Mouse (Mus musculus) heart, embryonic 16.5 days (tissue): Measurements from ENCODE around the gene Homer3. TPM values are rescaled to one million over a fixed set of nuclear protein-coding genes. Genes with fewer than 3 reads are reported as not detected.
A peak's percentile ranks its signal among the peaks of the same experiment; 100 is the strongest.

ENCODE experiments used
- ATAC-seq: fragments of 200-750 bp; cut with Nextera tagmentation; replicated peaks from 2 replicates; pipeline ENCODE4 v1.8.0; 2017; ENCODE audit warnings: moderate number of reproducible peaks; ENCODE audit not compliant: insufficient read depth, low FRiP score; ENCODE audit errors: extremely low read depth
- H3K27ac ChIP-seq: fragments of 300-500 bp; sonication (generic); 2 replicates; pipeline ENCODE4 v1.5.1; 2014; ENCODE audit warnings: mild to moderate bottlenecking, low read length, control low read depth, moderate library complexity
- H3K27me3 ChIP-seq: fragments of 300-500 bp; sonication (generic); 2 replicates; pipeline ENCODE4 v1.6.1; 2014; ENCODE audit warnings: low read length, mixed read lengths; ENCODE audit not compliant: control insufficient read depth, insufficient read depth
- H3K36me3 ChIP-seq: fragments of 300-500 bp; sonication (generic); 2 replicates; pipeline ENCODE4 v1.6.1; 2014; ENCODE audit not compliant: control insufficient read depth, insufficient read depth
- H3K4me1 ChIP-seq: fragments of 300-500 bp; sonication (generic); 2 replicates; pipeline ENCODE4 v1.6.1; 2014; ENCODE audit warnings: low read length, mixed read lengths; ENCODE audit not compliant: control insufficient read depth, insufficient read depth
- H3K4me2 ChIP-seq: fragments of 300-500 bp; sonication (generic); 2 replicates; pipeline ENCODE4 v1.6.1; 2014; ENCODE audit warnings: low read depth, mild to moderate bottlenecking, control low read depth, low read length
- H3K4me3 ChIP-seq: fragments of 300-500 bp; sonication (generic); 2 replicates; pipeline ENCODE4 v1.5.1; 2014; ENCODE audit warnings: mild to moderate bottlenecking, control low read depth, low read length
- H3K9ac ChIP-seq: fragments of 300-500 bp; sonication (generic); 2 replicates; pipeline ENCODE4 v1.6.1; 2014; ENCODE audit warnings: low read length, control low read depth
- H3K9me3 ChIP-seq: fragments of 300-500 bp; sonication (generic); replicated peaks from 2 replicates; pipeline ENCODE4 v1.6.1; 2016; ENCODE audit warnings: low read length; ENCODE audit not compliant: control insufficient read depth
- WGBS: fragments of 180-500 bp; shearing (Covaris S2); extraction: QIAGEN DNeasy Blood & Tissue Kit; methylation state at CpG from one replicate; pipeline ENCODE4 v1.1.7; 2014; 5-methylcytosine and 5-hydroxymethylcytosine counted together
- polyA plus RNA-seq: library from polyadenylated mRNA; unstranded; fragments of >200 nt; fragmentation: Nextera tagmentation; extraction: Ambion mirVana; gene quantifications from 2 replicates; pipeline ENCODE4 v1.2.1, GENCODE M21; 2015

The Homer3 gene
- polyA plus RNA-seq, 1 experiment from 2014 or later, result 26.6 TPM

DNA sequence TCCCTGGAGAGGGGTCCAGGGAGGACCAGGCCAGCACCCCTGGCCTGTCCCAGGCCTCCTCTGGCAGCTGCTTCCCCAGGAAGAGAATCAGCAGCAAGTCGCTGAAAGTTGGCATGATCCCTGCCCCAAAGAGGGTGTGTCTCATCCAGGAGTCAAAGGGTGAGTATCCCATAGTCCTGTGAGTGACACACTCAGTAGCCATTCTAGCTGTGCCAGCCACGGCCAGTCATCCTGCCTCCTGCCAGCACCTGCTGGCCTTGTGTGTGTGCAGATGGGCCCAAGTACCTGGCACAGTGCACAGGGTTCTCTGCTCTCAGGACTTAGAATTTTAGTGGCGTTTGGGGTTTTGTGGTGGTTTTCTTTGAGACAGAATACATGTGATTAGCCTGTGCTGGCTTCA, 25.2 kb upstream of the Homer3 start:
- peak overlapping the region; percentile 87 for H3K27ac ChIP-seq
- no peak for ATAC-seq
- WGBS, result 72% methylated on average over 3 of the region's 3 CpGs
- H3K36me3 ChIP-seq, result peaks cover 56% of the 10 kb centered on the region
- H3K27me3 ChIP-seq, result no peaks in the 10 kb centered on the region
- H3K9ac ChIP-seq, result no peak overlapping the region
- H3K4me3 ChIP-seq, result no peak overlapping the region
- peaks cover 12% of the 10 kb centered on the region for H3K4me1 ChIP-seq
- H3K4me2 ChIP-seq, result no peak overlapping the region
- no peaks in the 10 kb centered on the region for H3K9me3 ChIP-seq

DNA sequence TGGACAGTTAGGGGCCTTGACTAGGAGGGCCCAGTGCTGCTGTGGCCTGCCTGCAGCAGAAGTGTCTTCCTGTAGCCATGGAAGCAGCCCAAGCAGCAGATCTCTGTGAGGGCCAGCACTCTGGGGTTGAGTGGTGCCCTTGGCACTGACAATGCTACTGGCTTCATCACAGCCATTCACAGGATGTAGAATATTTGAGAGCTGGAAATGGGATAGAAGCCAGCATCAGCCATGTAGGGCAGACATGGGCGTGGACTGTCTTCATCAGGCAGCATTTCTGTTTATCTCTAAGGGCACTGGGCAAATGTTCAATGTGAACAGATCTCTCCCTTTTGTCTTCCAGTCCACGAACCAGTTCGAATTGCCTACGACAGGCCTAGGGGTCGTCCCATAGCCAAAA, 24.0 kb upstream of the Homer3 start:
- peak; percentile 83 for ATAC-seq
- Histone ChIP-seq H3K4me2 (no peak overlapping the region), H3K9me3 (no peaks in the 10 kb centered on the region), H3K27ac (peak overlapping the region; percentile 87), H3K9ac (peak overlapping the region; percentile 44), H3K36me3 (peaks cover 50% of the 10 kb centered on the region), H3K4me3 (no peak overlapping the region), H3K4me1 (peaks cover 12% of the 10 kb centered on the region), H3K27me3 (no peaks in the 10 kb centered on the region)
- WGBS, result 64% methylated on average over 5 of the region's 5 CpGs

DNA sequence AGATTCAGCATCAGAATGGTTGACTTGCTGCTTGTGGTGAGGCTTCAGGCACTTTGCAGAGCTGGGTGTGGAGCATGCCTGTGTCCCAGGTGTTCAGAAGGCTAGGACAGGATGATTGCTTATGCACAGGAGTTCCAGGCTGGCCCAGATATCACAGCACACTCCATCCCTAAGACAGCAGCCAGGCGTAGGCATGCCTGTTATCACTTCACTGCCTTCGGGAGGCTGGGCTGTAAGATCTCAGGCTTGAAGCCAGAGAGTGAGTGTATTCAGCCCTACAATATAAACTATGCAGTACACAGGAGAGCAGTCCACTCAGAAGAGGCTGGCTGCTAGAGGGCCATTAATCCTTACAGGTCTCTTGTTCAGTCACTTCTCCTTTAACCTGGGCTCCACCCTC, 23.6 kb upstream of the Homer3 start:
- peaks cover 12% of the 10 kb centered on the region for H3K4me1 ChIP-seq
- ATAC-seq, result peak; percentile 75
- H3K9ac ChIP-seq, result no peak overlapping the region
- peaks cover 50% of the 10 kb centered on the region for H3K36me3 ChIP-seq
- H3K4me2 ChIP-seq, result no peak overlapping the region
- H3K9me3 ChIP-seq, result no peaks in the 10 kb centered on the region
- H3K4me3 ChIP-seq, result no peak overlapping the region
- WGBS, result 25% methylated on average over 2 of the region's 2 CpGs
- no peaks in the 10 kb centered on the region for H3K27me3 ChIP-seq
- peak overlapping the region; percentile 87 for H3K27ac ChIP-seq

DNA sequence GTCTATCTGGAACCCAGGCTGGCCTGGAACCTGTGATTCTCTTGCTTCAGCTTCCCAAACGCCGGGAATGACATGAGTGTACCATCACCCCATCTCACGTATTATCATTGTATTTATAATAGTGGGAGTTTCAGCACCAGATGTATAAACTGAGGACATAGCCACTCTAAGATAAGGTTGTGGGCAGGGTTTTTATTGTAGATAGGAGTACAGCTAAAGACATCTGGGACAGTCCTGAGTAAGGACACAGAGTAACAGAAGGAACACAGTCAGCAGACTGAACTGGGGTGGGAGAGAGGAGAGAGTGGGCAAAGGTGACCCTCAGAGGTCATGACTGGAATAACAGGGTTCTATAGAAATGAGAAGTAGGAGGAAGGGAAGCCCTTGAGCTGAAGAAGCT, 15.0 kb upstream of the Homer3 start:
- no peaks in the 10 kb centered on the region for H3K9me3 ChIP-seq
- H3K4me1 ChIP-seq, result peaks cover 5% of the 10 kb centered on the region
- ATAC-seq, result no peak
- H3K27ac ChIP-seq, result no peak overlapping the region
- H3K36me3 ChIP-seq, result peaks cover 16% of the 10 kb centered on the region
- 75% methylated on average over 3 of the region's 3 CpGs for WGBS
- no peak overlapping the region for H3K4me3 ChIP-seq
- H3K4me2 ChIP-seq, result no peak overlapping the region
- H3K9ac ChIP-seq, result no peak overlapping the region
- H3K27me3 ChIP-seq, result no peaks in the 10 kb centered on the region

DNA sequence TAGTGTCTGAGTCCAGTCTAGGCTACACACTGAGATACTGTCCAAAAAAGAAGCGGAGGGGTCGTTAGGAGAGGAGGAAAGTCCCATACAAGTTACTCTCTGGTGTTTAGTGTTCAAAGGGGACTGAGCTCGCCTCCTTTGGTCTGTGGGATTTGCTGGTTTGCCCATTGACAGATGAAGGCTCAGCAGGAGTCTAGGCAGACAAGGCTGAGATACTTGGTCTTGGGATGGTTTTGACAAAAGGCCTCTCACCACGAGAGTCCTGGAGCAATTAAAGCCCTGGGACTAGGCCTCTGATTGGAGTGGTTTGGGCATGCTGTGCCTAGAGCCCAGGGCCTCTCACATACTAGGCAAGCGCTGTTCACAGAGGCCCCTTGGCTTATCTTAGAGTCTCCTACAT, 14.3 kb upstream of the Homer3 start:
- Histone ChIP-seq H3K27me3 (no peaks in the 10 kb centered on the region), H3K4me2 (no peak overlapping the region), H3K4me3 (no peak overlapping the region), H3K27ac (peak overlapping the region; percentile 21; the same call in 1 of the 2 replicates), H3K4me1 (peaks cover 5% of the 10 kb centered on the region), H3K36me3 (peaks cover 14% of the 10 kb centered on the region), H3K9me3 (no peaks in the 10 kb centered on the region), H3K9ac (no peak overlapping the region; the same call in 1 of the 2 replicates)
- ATAC-seq, result no peak
- WGBS, result 62% methylated on average over 5 of the region's 5 CpGs

DNA sequence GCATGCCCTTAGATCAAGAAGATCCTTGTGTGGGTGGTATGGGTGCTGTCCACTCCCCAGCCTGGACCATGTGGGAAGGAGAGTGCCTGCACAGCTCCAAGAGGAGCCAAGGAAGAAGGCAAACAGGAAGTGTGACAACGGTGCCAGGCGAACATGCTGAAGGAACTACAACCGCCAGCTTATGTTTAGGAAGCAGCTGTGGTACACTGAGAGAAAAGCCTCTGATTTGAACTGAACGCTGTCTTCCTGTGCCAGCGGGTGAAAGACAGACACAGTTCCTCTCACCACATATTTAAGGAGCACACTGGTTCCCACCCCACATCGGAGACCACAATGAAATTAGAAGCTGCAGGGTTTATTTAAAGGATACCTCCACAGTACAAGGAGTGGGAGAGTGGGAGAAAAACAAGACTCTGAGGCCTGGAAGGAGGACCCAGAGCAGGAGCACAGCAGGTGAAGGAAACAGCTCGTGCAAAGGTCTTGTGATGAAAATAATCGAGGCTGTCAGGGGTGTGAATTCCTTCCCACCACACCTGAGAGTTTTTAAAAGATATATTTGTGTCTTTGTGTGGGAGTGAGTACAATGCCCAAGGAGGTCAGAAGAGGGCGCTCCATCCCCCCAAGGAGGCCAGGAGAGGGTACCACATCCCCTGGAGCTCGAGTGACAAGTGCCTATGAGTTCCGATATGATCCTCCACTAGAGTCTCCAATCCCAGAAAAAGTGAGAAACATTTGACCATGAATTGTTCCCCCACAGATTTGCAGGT, 13.6 kb upstream of the Homer3 start:
- ATAC-seq, result no peak
- Histone ChIP-seq H3K27me3 (no peaks in the 10 kb centered on the region), H3K4me1 (peaks cover 5% of the 10 kb centered on the region), H3K4me3 (no peak overlapping the region), H3K36me3 (peaks cover 8% of the 10 kb centered on the region), H3K9ac (no peak overlapping the region; the same call in 1 of the 2 replicates), H3K27ac (peak overlapping the region; percentile 21; the same call in 1 of the 2 replicates), H3K4me2 (no peak overlapping the region), H3K9me3 (no peaks in the 10 kb centered on the region)
- 46% methylated on average over 11 of the region's 11 CpGs for WGBS

DNA sequence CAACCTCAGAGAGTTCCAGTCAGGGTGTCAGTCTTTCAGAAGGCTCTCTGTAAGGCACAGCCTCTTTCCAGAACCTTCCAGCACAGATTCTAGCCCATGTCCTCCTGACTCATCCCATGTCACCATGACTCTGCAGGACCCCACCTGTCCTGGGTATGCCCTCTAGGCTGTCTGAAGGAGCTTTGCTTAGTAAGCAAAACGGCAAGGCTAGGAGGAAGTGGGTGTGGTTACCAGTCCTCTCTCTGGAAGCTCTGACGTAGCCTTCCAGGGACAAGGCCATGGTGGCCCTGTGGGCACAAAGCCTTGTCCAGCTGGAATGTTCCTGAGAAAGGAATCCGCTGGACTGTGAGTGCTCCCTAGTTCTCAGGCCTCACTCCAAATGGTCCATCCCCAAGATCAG, 9.7 kb upstream of the Homer3 start:
- no peaks in the 10 kb centered on the region for H3K27me3 ChIP-seq
- no peak overlapping the region for H3K4me2 ChIP-seq
- H3K36me3 ChIP-seq, result no peaks in the 10 kb centered on the region
- H3K9me3 ChIP-seq, result no peaks in the 10 kb centered on the region
- H3K4me1 ChIP-seq, result peaks cover 5% of the 10 kb centered on the region
- ATAC-seq, result no peak
- H3K9ac ChIP-seq, result no peak overlapping the region
- H3K4me3 ChIP-seq, result no peak overlapping the region
- H3K27ac ChIP-seq, result no peak overlapping the region
- 38% methylated on average over 3 of the region's 3 CpGs for WGBS

DNA sequence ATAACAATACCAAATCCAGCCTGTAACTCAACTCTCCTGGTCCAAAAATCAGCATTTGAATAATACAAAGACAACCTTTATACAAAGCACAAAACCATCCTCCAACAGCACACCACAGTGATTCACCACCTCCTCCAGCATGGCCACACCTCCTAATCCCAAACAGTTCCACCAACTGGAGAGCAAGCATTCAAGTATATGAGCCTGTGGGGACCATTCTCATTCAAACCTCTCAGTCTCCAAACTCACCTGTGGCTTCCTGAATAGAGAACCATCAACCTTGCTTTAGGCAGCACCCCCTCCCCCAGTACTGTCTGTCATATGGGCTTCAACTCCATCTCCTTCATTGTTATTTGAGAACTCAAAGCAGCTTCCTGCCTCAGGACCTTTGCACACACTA, 8.3 kb upstream of the Homer3 start:
- H3K9ac ChIP-seq, result no peak overlapping the region
- no peak overlapping the region for H3K4me2 ChIP-seq
- H3K9me3 ChIP-seq, result no peaks in the 10 kb centered on the region
- H3K27me3 ChIP-seq, result no peaks in the 10 kb centered on the region
- no peaks in the 10 kb centered on the region for H3K36me3 ChIP-seq
- no peak overlapping the region for H3K27ac ChIP-seq
- peaks cover 11% of the 10 kb centered on the region for H3K4me1 ChIP-seq
- H3K4me3 ChIP-seq, result no peak overlapping the region
- ATAC-seq, result no peak

DNA sequence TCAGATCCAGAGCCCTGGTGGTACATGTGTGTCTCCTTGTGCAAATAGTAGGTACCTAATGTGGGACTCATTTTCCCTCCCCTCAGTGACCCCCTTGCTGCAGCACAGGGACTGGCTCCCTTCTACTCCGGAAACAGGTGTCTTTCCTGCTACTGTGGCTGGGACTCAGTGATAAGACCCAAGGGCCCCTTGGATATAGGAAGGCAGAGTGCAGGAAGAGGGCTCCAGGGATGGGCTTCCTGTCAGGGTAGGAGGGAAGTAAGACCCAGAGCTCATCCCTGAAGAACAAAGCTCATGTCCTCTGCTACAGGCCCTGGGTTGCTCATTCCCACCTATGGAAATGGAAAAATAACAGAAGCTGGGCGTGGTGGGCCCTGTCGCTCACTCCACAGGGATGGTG, 6.2 kb upstream of the Homer3 start:
- no peak overlapping the region for H3K4me3 ChIP-seq
- H3K9ac ChIP-seq, result no peak overlapping the region
- H3K4me2 ChIP-seq, result no peak overlapping the region
- WGBS, result 63% methylated on average over 3 of the region's 3 CpGs
- peaks cover 20% of the 10 kb centered on the region for H3K4me1 ChIP-seq
- H3K36me3 ChIP-seq, result no peaks in the 10 kb centered on the region
- no peaks in the 10 kb centered on the region for H3K27me3 ChIP-seq
- H3K9me3 ChIP-seq, result no peaks in the 10 kb centered on the region
- peak overlapping the region; percentile 79 for H3K27ac ChIP-seq
- peak; percentile 63 for ATAC-seq
